Mouse (Mus musculus) brain, embryonic 14.5 days (tissue): ENCODE measurements around the gene Lrrc32. TPM values are rescaled to one million over a fixed set of nuclear protein-coding genes. Genes with fewer than 3 reads are reported as not detected.

Experiments
- DNase-seq: peaks from one replicate; pipeline ENCODE4 v3.0.0-alpha.2; 2011; ENCODE audit warnings: low read depth
- CTCF ChIP-seq: fragments of 200-500 bp; IDR thresholded peaks from 2 replicates; pipeline ENCODE4 v1.5.1; 2012; ENCODE audit warnings: inconsistent platforms, mild to moderate bottlenecking, moderate library complexity, borderline replicate concordance; ENCODE audit not compliant: insufficient read depth, insufficient read length; ENCODE audit errors: extremely low read depth
- POLR2A ChIP-seq: fragments of 200-500 bp; IDR thresholded peaks from 2 replicates; pipeline ENCODE4 v1.6.1; 2012; ENCODE audit warnings: mild to moderate bottlenecking, inconsistent platforms, borderline replicate concordance; ENCODE audit not compliant: poor library complexity, insufficient read depth, insufficient read length, severe bottlenecking; ENCODE audit errors: extremely low read depth
- polyA plus RNA-seq: library from polyadenylated mRNA; depleted of rRNA; stranded (reverse); fragments of >200 nt; gene quantifications from 2 replicates; pipeline ENCODE4 v1.2.3, GENCODE M21; 2012

The Lrrc32 gene
- polyA plus RNA-seq, 1 experiment = 6.7 TPM

DNA sequence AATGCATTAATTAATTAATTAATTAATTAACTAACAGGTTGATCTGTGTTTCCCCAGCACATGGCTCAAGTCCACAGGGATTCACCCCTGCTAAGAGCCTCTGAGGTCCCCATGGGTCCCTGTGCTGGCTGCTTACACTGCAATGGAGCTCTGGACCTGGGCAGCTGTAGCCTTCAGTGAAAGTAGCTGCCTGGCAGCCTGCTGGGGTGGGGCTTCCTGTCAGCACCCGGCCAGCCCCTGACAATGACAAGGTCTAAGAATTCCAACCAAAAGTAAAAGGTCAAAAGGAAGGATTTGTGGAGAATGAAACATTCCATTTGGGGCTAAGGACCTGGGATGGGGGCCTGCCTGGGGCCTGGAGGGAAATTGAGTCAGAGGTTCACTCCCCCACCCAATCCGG, 4.2 kb downstream of the Lrrc32 start:
- TF ChIP-seq POLR2A = no peak
- TF ChIP-seq CTCF = no peak
- DNase-seq = no peak

DNA sequence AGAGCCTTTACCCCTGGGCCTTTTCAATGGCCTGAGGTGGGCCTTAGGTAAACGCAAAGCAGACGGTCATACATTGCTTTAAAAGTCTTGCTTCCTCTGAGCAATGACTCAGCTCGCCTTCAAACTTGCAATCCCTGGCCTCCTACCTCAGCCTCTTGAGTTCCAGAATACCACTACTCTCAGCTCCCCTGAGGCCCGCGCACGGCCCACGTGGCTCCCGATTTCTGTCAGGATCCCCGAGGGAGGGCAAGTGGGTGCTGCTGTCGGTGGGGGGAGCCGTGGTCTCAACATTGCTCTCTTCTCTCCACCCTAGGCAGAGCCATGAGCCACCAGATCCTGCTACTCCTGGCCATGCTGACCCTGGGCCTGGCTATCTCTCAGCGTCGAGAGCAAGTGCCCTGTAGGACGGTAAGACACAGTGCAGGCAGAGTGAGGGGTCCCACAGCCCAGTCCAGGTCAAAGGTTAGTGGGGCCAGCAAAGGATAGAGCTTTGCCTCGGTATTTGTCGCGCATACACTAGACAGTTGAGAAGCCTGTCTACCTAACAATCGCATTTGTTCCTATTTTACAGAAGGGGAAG, 4.9 kb downstream of the Lrrc32 start:
- no peak for DNase-seq
- TF ChIP-seq POLR2A (no peak), CTCF (no peak)

DNA sequence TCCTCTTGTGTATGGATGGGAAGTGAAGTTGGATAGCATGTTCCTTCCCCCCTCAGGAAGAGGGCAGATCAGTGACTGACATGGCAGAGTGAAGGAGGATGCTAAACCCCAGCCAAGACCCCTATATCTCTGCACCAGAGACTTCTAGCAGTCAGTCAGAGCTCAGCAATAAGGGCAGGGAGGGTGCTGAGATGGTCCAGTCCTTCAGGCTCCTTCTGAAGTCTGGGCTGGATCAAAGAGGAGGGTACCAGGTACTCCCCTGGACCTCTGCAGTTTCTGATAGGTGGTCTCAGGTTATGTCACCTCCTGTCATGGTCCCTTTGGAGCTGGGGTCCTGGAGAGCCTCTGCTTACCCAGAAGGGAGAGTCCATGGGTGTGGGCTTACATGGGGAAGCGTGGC, 6.5 kb downstream of the Lrrc32 start:
- TF ChIP-seq CTCF (no peak), POLR2A (no peak)
- no peak for DNase-seq

DNA sequence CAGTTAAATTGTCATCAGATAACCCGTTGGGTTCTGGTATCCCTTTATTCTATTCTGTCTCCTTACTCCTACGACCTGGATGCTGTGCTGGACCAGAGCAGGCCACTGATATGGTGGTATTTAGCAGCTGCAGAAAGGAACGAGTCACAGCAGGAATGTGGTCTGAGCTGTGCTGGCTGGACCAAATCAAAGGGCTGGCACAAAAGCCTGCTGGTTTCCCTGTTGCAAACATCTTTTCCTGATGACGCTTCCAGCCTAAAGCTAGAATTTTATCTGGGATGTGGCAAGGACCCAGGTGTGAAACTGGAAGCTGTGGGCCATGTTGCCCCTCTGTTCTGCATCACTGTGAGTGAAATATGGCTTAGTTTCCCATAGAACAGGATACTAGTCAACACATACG, 8.4 kb downstream of the Lrrc32 start:
- no peak for DNase-seq
- no peak for TF ChIP-seq CTCF
- no peak for TF ChIP-seq POLR2A

DNA sequence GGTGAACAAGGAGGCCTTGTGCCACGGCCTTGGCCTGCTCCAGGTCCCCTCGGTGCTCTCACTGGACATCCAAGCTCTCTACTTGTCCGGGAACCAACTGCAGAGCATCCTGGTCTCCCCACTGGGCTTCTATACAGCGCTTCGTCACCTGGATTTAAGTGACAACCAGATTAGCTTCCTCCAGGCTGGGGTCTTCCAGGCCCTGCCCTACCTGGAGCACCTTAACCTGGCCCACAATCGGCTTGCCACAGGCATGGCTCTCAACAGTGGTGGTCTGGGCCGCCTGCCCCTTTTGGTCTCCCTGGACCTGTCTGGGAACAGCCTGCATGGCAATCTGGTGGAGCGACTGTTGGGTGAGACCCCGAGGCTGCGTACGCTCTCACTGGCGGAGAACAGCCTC, 9.0 kb downstream of the Lrrc32 start:
- no peak for DNase-seq

DNA sequence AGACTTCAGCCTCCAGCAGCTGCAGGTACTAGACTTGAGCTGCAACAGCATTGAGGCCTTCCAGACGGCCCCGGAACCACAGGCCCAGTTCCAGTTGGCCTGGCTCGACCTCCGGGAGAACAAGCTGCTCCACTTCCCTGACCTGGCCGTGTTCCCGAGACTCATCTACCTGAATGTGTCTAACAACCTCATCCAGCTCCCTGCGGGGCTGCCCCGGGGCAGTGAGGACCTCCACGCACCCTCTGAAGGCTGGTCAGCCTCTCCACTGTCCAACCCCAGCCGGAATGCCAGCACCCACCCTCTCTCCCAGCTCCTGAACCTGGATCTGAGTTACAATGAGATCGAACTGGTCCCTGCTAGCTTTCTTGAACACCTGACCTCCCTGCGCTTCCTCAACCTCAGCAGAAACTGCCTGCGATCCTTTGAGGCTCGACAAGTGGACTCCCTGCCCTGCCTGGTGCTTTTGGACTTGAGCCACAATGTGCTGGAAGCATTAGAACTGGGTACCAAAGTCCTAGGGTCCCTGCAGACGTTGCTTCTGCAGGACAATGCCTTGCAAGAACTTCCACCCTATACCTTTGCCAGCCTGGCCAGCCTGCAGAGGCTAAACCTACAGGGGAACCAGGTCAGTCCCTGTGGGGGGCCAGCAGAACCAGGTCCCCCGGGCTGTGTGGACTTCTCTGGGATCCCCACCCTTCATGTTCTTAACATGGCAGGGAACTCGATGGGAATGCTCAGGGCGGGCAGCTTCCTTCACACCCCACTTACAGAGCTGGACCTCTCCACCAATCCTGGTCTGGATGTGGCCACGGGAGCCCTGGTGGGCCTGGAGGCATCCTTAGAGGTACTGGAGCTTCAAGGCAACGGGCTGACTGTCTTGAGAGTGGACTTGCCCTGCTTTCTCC, 9.8 kb downstream of the Lrrc32 start:
- TF ChIP-seq POLR2A = no peak

More for the DNA sequence above, 9.0 kb downstream of the Lrrc32 start:
- no peak for TF ChIP-seq POLR2A
- no peak for TF ChIP-seq CTCF

DNA sequence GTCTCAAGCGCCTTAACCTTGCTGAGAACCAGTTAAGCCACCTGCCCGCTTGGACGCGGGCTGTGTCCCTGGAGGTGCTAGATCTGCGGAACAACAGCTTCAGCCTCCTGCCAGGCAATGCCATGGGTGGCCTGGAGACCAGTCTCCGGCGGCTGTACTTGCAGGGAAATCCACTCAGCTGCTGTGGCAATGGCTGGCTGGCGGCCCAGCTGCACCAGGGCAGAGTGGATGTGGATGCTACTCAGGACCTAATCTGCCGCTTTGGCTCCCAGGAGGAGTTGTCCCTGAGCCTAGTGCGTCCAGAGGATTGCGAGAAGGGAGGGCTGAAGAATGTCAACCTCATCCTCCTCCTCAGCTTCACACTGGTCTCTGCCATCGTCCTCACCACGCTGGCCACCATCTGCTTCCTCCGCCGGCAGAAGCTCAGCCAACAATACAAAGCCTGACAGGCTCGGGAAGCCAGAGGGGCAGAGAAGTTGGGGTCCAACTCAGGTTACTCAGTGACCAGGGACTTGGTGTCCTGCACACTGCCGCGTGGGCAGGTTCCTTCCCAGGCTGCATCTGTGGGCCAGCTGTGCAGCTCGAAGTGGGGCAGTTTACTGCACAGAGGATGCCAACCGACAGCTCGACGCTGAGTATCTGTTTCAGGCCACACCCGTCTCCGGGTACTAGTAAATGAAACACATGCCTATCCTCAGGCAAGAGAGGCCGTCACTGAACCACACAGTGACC, 10.6 kb downstream of the Lrrc32 start:
- peak; percentile 12 for DNase-seq
- no peak for TF ChIP-seq CTCF
- TF ChIP-seq POLR2A = no peak

More for the DNA sequence above, 9.8 kb downstream of the Lrrc32 start:
- DNase-seq = no peak

DNA sequence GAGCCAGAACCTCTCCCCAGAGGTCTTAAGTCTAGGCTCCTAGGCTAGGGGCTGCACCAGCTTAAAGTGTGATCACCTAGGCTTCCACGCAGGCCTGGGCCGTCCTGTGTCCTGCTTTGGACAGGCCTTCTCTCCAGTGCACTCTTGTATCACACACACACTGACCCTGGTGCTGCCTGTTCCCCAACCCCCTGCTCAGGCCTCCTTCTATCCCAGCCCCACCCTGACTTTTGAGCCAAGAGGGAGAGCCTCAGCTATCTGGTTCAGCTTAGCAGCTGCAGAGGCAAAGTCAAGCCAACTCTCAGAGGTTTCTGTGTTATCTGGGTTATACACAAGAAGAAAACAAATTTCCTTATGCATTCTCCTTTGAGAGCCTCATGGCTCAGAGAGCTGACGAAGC, 11.4 kb downstream of the Lrrc32 start:
- TF ChIP-seq POLR2A = no peak
- TF ChIP-seq CTCF = no peak
- DNase-seq = no peak

DNA sequence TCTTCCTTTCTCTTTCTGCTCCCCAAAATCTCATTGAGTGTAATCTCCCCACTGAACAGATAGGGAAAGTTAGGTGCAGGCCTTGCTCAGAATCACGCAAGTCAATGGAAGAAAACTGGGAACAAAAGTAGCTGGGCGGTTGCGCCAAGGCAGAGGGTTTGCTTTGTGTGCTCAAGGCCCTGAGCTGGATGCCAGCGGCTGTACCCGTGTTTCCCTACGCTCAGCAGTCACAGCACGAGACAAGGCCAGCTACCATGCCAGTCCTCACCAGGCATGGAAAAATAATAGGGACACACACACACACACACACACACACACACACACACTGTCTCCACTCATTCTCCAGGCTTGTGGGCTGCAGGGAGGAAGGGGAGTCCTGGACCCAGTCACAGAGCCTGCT, 12.0 kb downstream of the Lrrc32 start:
- TF ChIP-seq POLR2A (no peak), CTCF (no peak)
- DNase-seq = peak; percentile 17

DNA sequence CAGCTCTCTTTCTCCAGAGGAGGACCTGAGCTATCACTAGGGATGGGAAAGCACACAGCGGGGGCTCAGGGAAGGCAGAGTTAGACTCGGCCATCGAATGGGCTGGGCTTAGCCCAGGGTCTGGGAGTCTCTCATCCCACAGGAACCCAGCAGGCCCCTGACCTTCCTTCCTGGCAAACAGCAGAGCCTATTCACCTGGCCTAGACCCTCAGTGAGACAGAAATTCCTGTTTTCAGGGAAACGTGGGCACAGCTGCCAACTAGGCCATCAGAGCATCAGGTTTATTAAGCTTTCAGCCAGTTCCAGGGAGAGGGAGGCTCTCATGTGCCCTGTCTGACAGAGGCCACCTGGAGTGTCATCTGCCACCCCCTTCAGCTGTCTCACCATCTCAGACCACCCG, 13.8 kb downstream of the Lrrc32 start:
- DNase-seq = no peak
- no peak for TF ChIP-seq CTCF
- no peak for TF ChIP-seq POLR2A

DNA sequence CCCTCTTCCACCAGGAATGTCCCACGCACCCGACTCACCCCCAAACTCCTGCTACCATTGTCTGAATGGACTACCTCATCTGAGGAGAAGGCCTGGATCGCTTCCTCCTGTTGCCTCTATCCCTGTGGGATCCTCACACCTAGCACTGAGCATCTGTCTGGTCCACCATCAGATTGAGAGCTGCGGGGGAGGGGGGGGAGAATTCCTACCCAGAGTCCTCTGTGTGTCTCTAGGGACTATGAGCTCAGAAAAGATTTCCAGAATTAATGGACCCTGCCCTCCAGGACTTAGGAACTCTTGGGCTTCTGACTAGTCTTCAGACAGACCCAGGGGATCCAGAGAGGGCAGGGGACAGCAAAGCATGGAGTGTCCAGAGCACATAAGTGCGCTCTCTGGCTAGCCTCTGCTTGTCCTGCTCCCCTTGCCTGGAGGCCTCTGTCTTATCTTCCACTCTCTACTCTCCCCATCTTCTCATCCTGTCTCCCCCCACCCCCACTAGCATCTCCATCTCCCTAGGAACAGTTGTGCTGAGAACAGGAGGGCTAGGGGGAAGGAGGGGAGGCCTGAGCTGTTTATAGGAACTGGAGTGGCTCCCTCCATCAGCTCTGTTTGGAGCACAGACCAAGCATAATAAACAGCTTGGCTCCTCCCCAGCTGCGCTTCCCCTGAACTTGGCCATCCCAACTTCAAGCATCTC, 15.0 kb downstream of the Lrrc32 start:
- peak; percentile 68 for DNase-seq
- TF ChIP-seq CTCF (no peak), POLR2A (no peak)
